Comparison of ENCODE assay signal across 20 mouse cellular contexts in genomic region chr6:88778047-88778688, GRCm38 (mm10). TPM values are rescaled to one million over a fixed set of nuclear protein-coding genes. Genes with fewer than 3 reads are reported as not detected.
DNase-seq lines count a peak whose midpoint lies in the region; ATAC-seq and TF ChIP-seq lines count a peak whose summit lies in the region.
"Had no signal": no experiment of that assay in that cellular context is flagged by ENCODE, and none has a peak within 500 bp of the region (broad histone marks: within the 10 kb centered on the region; RNA-seq: fewer than 3 reads in every experiment).

No protein-coding gene starts in this region.

- POLR2A ChIA-PET in Patski (lab: Charles Lee) = interaction anchor here (0.6 kb wide), 1 partner anchor 240 kb away, joined by 3 read pairs; no protein-coding TSS in a partner anchor

- no peak overlapping the region for H3K4me3 ChIP-seq in hindbrain, postnatal 0 days (ENCODE audit: low read length)
- H3K4me3 ChIP-seq in hindbrain, embryonic 10.5 days = no peak overlapping the region
- H3K4me3 ChIP-seq in kidney, postnatal 0 days (replicated peaks; ENCODE audit: low read depth, low read length) = no peak overlapping the region
- H3K4me3 ChIP-seq in CH12.LX (replicated peaks in 1 of 3; ENCODE audit: low read depth in 2 of 3, low read length in 2 of 3, poor library complexity in 1 of 3) = no peak overlapping the region
- H3K4me3 ChIP-seq: embryonic facial prominence, embryonic 15.5 days; hindbrain, embryonic 15.5 days; limb, embryonic 13.5 days had no signal

- TF ChIP-seq CTCF in hindbrain, postnatal 0 days (IDR thresholded peaks at IDR 0.05; ENCODE audit: low read depth) = no peak
- no peak for TF ChIP-seq CTCF in kidney, postnatal 0 days (IDR thresholded peaks at IDR 0.05; ENCODE audit: low read depth)
- TF ChIP-seq CTCF in CH12.LX (conservative IDR thresholded peaks at IDR 0.05 in 1 of 2, IDR thresholded peaks at IDR 0.05 in 1 of 2; ENCODE audit: low read depth in 2 of 2, low read length in 2 of 2) (no peak), Patski (IDR thresholded peaks at IDR 0.05) (no peak)

- ATAC-seq in hindbrain, postnatal 0 days = peak; percentile 44; the same call in 1 of the 2 replicates
- ATAC-seq in kidney, postnatal 0 days (replicated peaks; ENCODE audit: low FRiP score, low read depth) = 0 out of 2 replicates have a peak, but pooled peaks have one; percentile 31
- ATAC-seq in Patski = peak; percentile 52
- ATAC-seq: activated CD4-positive, CD25-positive, alpha-beta regulatory T cell, adult 4 months; liver, postnatal 0 days; midbrain, embryonic 16.5 days had no signal

- peak; percentile 29; the same call in 1 of the 2 replicates for TF ChIP-seq POLR2A in CH12.LX (IDR thresholded peaks at IDR 0.05; ENCODE audit: low read depth, low read length)

- no peak; the same call in none of the 2 replicates for TF ChIP-seq RAD21 in CH12.LX (IDR thresholded peaks at IDR 0.05; ENCODE audit: low read depth, low read length)

- H3K4me2 ChIP-seq in hindbrain, postnatal 0 days (ENCODE audit: low read depth, low read length) = no peak overlapping the region
- no peak overlapping the region for H3K4me2 ChIP-seq in kidney, postnatal 0 days (ENCODE audit: low read length)
- H3K4me2 ChIP-seq in CH12.LX (ENCODE audit: insufficient read depth, low read depth, poor library complexity, severe bottlenecking) = peak overlapping the region; percentile 41; the same call in 1 of the 2 replicates
- H3K4me2 ChIP-seq: embryonic facial prominence, embryonic 15.5 days; hindbrain, embryonic 15.5 days; limb, embryonic 13.5 days had no signal

- DNase-seq in hindbrain, postnatal 0 days (ENCODE audit: low spot score) = no peak
- DNase-seq in hindbrain, embryonic 10.5 days (ENCODE audit: low spot score) = no peak
- no peak for DNase-seq in kidney, postnatal 0 days (ENCODE audit: low spot score)
- DNase-seq in kidney, adult 18-20 months = no peak
- peak; percentile 75 for DNase-seq in CH12.LX (ENCODE audit: extremely low read depth)
- no peak for DNase-seq in Patski (ENCODE audit: low read depth, low spot score)
- DNase-seq in B cell, adult 2 months = no peak
- DNase-seq: adrenal gland, postnatal 10 days; cerebellum, adult 11 months; gastrocnemius, postnatal 10 days; heart, adult 11 months; heart, postnatal 36 days; liver, postnatal 0 days; lung, postnatal 10 days; right cerebral cortex, adult 18-20 months had no signal

- H3K79me2 ChIP-seq in CH12.LX (replicated peaks; ENCODE audit: control insufficient read depth, extremely low read depth, insufficient read depth, poor library complexity, severe bottlenecking) = peaks cover 53% of the 10 kb centered on the region

- peaks cover 7% of the 10 kb centered on the region; the same call in 1 of the 2 replicates for H3K4me1 ChIP-seq in hindbrain, postnatal 0 days (ENCODE audit: insufficient read depth, low read length)
- H3K4me1 ChIP-seq in hindbrain, embryonic 10.5 days (replicated peaks) = peaks cover 57% of the 10 kb centered on the region
- peaks cover 11% of the 10 kb centered on the region; the same call in 1 of the 2 replicates for H3K4me1 ChIP-seq in kidney, postnatal 0 days (replicated peaks; ENCODE audit: insufficient read depth, low read length)
- peaks cover 44 to 87% of the 10 kb centered on the region in 2 experiments for H3K4me1 ChIP-seq in CH12.LX (ENCODE audit: control insufficient read depth in 1 of 2, insufficient read depth in 2 of 2)

- no peaks in the 10 kb centered on the region for H3K9me3 ChIP-seq in hindbrain, postnatal 0 days (ENCODE audit: low read length)
- no peaks in the 10 kb centered on the region for H3K9me3 ChIP-seq in hindbrain, embryonic 10.5 days
- no peaks in the 10 kb centered on the region for H3K9me3 ChIP-seq in kidney, postnatal 0 days (replicated peaks; ENCODE audit: low read length)
- no peaks in the 10 kb centered on the region for H3K9me3 ChIP-seq in CH12.LX (replicated peaks; ENCODE audit: low read length)
- H3K9me3 ChIP-seq: embryonic facial prominence, embryonic 15.5 days; hindbrain, embryonic 15.5 days; limb, embryonic 13.5 days had no signal

- H3K36me3 ChIP-seq in hindbrain, postnatal 0 days (ENCODE audit: insufficient read depth, low read length) = no peaks in the 10 kb centered on the region
- no peaks in the 10 kb centered on the region for H3K36me3 ChIP-seq in hindbrain, embryonic 10.5 days
- H3K36me3 ChIP-seq in kidney, postnatal 0 days (ENCODE audit: insufficient read depth, low read length) = no peaks in the 10 kb centered on the region
- H3K36me3 ChIP-seq in CH12.LX (replicated peaks in 1 of 2; ENCODE audit: control insufficient read depth in 1 of 2, insufficient read depth in 1 of 2, low read length in 1 of 2) = peaks cover 20 to 37% of the 10 kb centered on the region in 2 experiments
- H3K36me3 ChIP-seq: embryonic facial prominence, embryonic 15.5 days; hindbrain, embryonic 15.5 days; limb, embryonic 13.5 days had no signal

- dilution Hi-C loops in CH12.LX (cut with MboI; ENCODE audit: extremely low pct_ligation_motif_present, extremely low pct_unique_long_range_greater_than_20kb, low sequenced_read_pairs) = no loop called here

- CTCF ChIA-PET in Patski (lab: Charles Lee) = interaction anchor here (1.5 to 1.6 kb wide), 2 partner anchors 17 to 35 kb away, joined by 4 read pairs; no protein-coding TSS in a partner anchor

- no peak overlapping the region for H3K9ac ChIP-seq in hindbrain, postnatal 0 days (replicated peaks; ENCODE audit: low read length)
- H3K9ac ChIP-seq in kidney, postnatal 0 days (ENCODE audit: low read depth, low read length) = no peak overlapping the region
- no peak overlapping the region for H3K9ac ChIP-seq in CH12.LX (ENCODE audit: insufficient read depth, low read depth)
- H3K9ac ChIP-seq: embryonic facial prominence, embryonic 15.5 days; hindbrain, embryonic 15.5 days; limb, embryonic 13.5 days; liver, postnatal 0 days had no signal

- H3K27ac ChIP-seq in hindbrain, postnatal 0 days = no peak overlapping the region
- H3K27ac ChIP-seq in hindbrain, embryonic 10.5 days = no peak overlapping the region
- H3K27ac ChIP-seq in kidney, postnatal 0 days = peak overlapping the region; percentile 11; the same call in 1 of the 2 replicates
- H3K27ac ChIP-seq in CH12.LX (ENCODE audit: insufficient read depth, low read depth) = peak overlapping the region; percentile 72
- H3K27ac ChIP-seq: embryonic facial prominence, embryonic 15.5 days; hindbrain, embryonic 15.5 days; limb, embryonic 13.5 days had no signal

- H3K27me3 ChIP-seq in hindbrain, postnatal 0 days (ENCODE audit: insufficient read depth, low read length) = no peaks in the 10 kb centered on the region
- peaks cover 15% of the 10 kb centered on the region for H3K27me3 ChIP-seq in hindbrain, embryonic 10.5 days (ENCODE audit: insufficient read depth, poor library complexity, severe bottlenecking)
- H3K27me3 ChIP-seq in kidney, postnatal 0 days (ENCODE audit: insufficient read depth, low read length) = no peaks in the 10 kb centered on the region
- H3K27me3 ChIP-seq in CH12.LX (replicated peaks) (no peaks in the 10 kb centered on the region), Patski (no peaks in the 10 kb centered on the region)
- H3K27me3 ChIP-seq: embryonic facial prominence, embryonic 15.5 days; hindbrain, embryonic 15.5 days; limb, embryonic 13.5 days had no signal

- TF ChIP-seq EP300 in CH12.LX (IDR thresholded peaks at IDR 0.05; ENCODE audit: low read length) = peak; percentile 65

- in situ Hi-C loops in CH12.LX (cut with MboI; ENCODE audit: low pct_ligation_motif_present, low pct_unique_long_range_greater_than_20kb, low sequenced_read_pairs) (no loop called here), Patski (cut with MboI; ENCODE audit: low pct_unique_long_range_greater_than_20kb) (no loop called here)

- 25% methylated on average over 8 of the region's 8 CpGs for WGBS in hindbrain, postnatal 0 days
- WGBS in hindbrain, embryonic 10.5 days = 32% methylated on average over 8 of the region's 8 CpGs
- 24% methylated on average over 8 of the region's 8 CpGs for WGBS in kidney, postnatal 0 days

TF ChIP-seq in CH12.LX, 34 proteins besides CTCF, POLR2A, EP300 and RAD21 (continues in another document):
- TF ChIP-seq SMC3 (IDR thresholded peaks at IDR 0.05; ENCODE audit: low read depth, low read length) (peak; percentile 20; the same call in 1 of the 2 replicates), IRF4 (IDR thresholded peaks at IDR 0.05; ENCODE audit: low read depth, low read length) (peak; percentile 75), NRF1 (IDR thresholded peaks at IDR 0.05; ENCODE audit: low read depth, low read length) (no peak), KAT2A (IDR thresholded peaks at IDR 0.05; ENCODE audit: insufficient replicate concordance, low read length) (0 out of 2 replicates have a peak, but pooled peaks have one; percentile 33), SIN3A (IDR thresholded peaks at IDR 0.05; ENCODE audit: low read length) (no peak), MAX (IDR thresholded peaks at IDR 0.05; ENCODE audit: low read length) (no peak), ZNF384 (IDR thresholded peaks at IDR 0.05; ENCODE audit: low read depth, low read length) (no peak), CHD2 (IDR thresholded peaks at IDR 0.05; ENCODE audit: low read length) (0 out of 2 replicates have a peak, but pooled peaks have one; percentile 21), JUND (conservative IDR thresholded peaks at IDR 0.05; ENCODE audit: low read depth, low read length) (0 out of 2 replicates have a peak, but pooled peaks have one; percentile 24), HCFC1 (IDR thresholded peaks at IDR 0.05; ENCODE audit: low read depth, low read length) (no peak), USF2 (conservative IDR thresholded peaks at IDR 0.05; ENCODE audit: low read depth, low read length) (no peak), MYC (IDR thresholded peaks at IDR 0.05; ENCODE audit: low read depth, low read length) (no peak), MEF2A (IDR thresholded peaks at IDR 0.05; ENCODE audit: borderline replicate concordance, low read depth, low read length) (0 out of 2 replicates have a peak, but pooled peaks have one; percentile 25), GABPA (IDR thresholded peaks at IDR 0.05; ENCODE audit: insufficient replicate concordance, low read depth, low read length) (no peak), UBTF (IDR thresholded peaks at IDR 0.05; ENCODE audit: low read depth, low read length) (no peak), E2F4 (IDR thresholded peaks at IDR 0.05; ENCODE audit: insufficient replicate concordance, low read depth, low read length) (no peak), BHLHE40 (IDR thresholded peaks at IDR 0.05; ENCODE audit: low read depth, low read length) (peak; percentile 59)

RNA-seq across cellular contexts. Expression of gene Mgll, which starts 54.0 kb away (rescaled TPM):
- 105 and 126 TPM in 2 replicates for total RNA-seq in hindbrain, postnatal 0 days (2014; rRNA removed)
- polyA plus RNA-seq in hindbrain, postnatal 0 days (2015; fragmentation: Nextera tagmentation; extraction: Ambion mirVana) = 148 and 158 TPM in 2 replicates
- polyA plus RNA-seq in hindbrain, embryonic 10.5 days (2016; fragmentation: Nextera tagmentation; extraction: Ambion mirVana) = 4.3 and 10.2 TPM in 2 replicates
- polyA plus RNA-seq in kidney, postnatal 0 days (2015; fragmentation: Nextera tagmentation; extraction: Ambion mirVana) = 43.6 and 51.4 TPM in 2 replicates
- total RNA-seq in CH12.LX (2012; rRNA removed) (81.1 and 95.6 TPM in 2 replicates), CH12.LX (2014; rRNA removed) (57.7 and 60.8 TPM in 2 replicates)
- polyA plus RNA-seq in CH12.LX (2012; ENCODE audit: insufficient read length, low read depth) (66.6 and 76.5 TPM in 2 replicates), Patski (2021) (4.2 TPM)

Comparison
In these comparisons a context has a peak if more than half of its experiments do, and no peak if none do; other contexts are left out.
1. H3K27ac ChIP-seq: peak in kidney, postnatal 0 days (single experiment) and CH12.LX (single experiment); none in hindbrain, postnatal 0 days (single experiment) and hindbrain, embryonic 10.5 days (single experiment).
2. Peak in every context shown above with its lines, with median percentiles within 50 percentile points of each other: ATAC-seq.